Mouse (Mus musculus) limb, embryonic 10.5 days (tissue): ENCODE results near the gene Dclre1b. TPM values are rescaled to one million over a fixed set of nuclear protein-coding genes. Genes with fewer than 3 reads are reported as not detected.
"Not testable (repeated sequence)": the region's sequence is repeated elsewhere in the genome, so short reads cannot be mapped to it uniquely, and the experiment has no call there.

ENCODE experiments used
- DNase-seq: peaks from one replicate; pipeline ENCODE4 v3.0.0-alpha.2; 2017; ENCODE audit warnings: low spot score
- H3K27ac ChIP-seq: fragments of 300-500 bp; sonication (generic); 2 replicates; pipeline ENCODE4 v1.5.1; 2016; ENCODE audit warnings: mild to moderate bottlenecking
- H3K27me3 ChIP-seq: fragments of 300-500 bp; sonication (generic); 2 replicates; pipeline ENCODE4 v1.6.1; 2016; ENCODE audit warnings: low read depth, mild to moderate bottlenecking; ENCODE audit not compliant: poor library complexity, severe bottlenecking
- H3K36me3 ChIP-seq: fragments of 300-500 bp; sonication (generic); 2 replicates; pipeline ENCODE4 v1.6.1; 2016; ENCODE audit warnings: mild to moderate bottlenecking, moderate library complexity
- H3K4me1 ChIP-seq: fragments of 300-500 bp; sonication (generic); 2 replicates; pipeline ENCODE4 v1.6.1; 2016
- H3K4me3 ChIP-seq: fragments of 300-500 bp; sonication (generic); 2 replicates; pipeline ENCODE4 v1.5.1; 2016; ENCODE audit warnings: mild to moderate bottlenecking, moderate library complexity
- H3K9me3 ChIP-seq: fragments of 300-500 bp; sonication (generic); replicated peaks from 2 replicates; pipeline ENCODE4 v1.6.1; 2016; ENCODE audit warnings: mild to moderate bottlenecking
- WGBS: fragments of 180-500 bp; shearing (Covaris S2); methylation state at CpG from one replicate; pipeline ENCODE4 v1.1.7; 2016; 5-methylcytosine and 5-hydroxymethylcytosine counted together
- polyA plus RNA-seq: library from polyadenylated mRNA; unstranded; fragments of >200 nt; fragmentation: Nextera tagmentation; extraction: Ambion mirVana; gene quantifications from 2 replicates; pipeline ENCODE4 v1.2.1, GENCODE M21; 2016

Dclre1b gene
- polyA plus RNA-seq, 1 experiment from 2014 or later: 37.9 TPM

GRCm38 (mm10) chr3:103835951-103836310 lies 26.7 kb upstream of the Dclre1b start:
- WGBS: 86% methylated on average over 10 of the region's 10 CpGs
- no peaks in the 10 kb centered on the region for H3K4me1 ChIP-seq
- no peak for DNase-seq
- H3K9me3 ChIP-seq: no peaks in the 10 kb centered on the region
- H3K27ac ChIP-seq: no peak overlapping the region
- H3K4me3 ChIP-seq: no peak overlapping the region
- no peaks in the 10 kb centered on the region for H3K27me3 ChIP-seq
- H3K36me3 ChIP-seq: no peaks in the 10 kb centered on the region

GRCm38 (mm10) chr3:103835272-103835950 lies 26.2 kb upstream of the Dclre1b start:
- DNase-seq: no peak
- Histone ChIP-seq H3K27ac (no peak overlapping the region), H3K4me1 (no peaks in the 10 kb centered on the region), H3K9me3 (no peaks in the 10 kb centered on the region), H3K36me3 (no peaks in the 10 kb centered on the region), H3K27me3 (no peaks in the 10 kb centered on the region), H3K4me3 (no peak overlapping the region)
- 83% methylated on average over 6 of the region's 6 CpGs for WGBS

- Histone ChIP-seq H3K27ac (no peak overlapping the region), H3K36me3 (no peaks in the 10 kb centered on the region), H3K27me3 (no peaks in the 10 kb centered on the region), H3K4me1 (no peaks in the 10 kb centered on the region), H3K4me3 (no peak overlapping the region), H3K9me3 (no peaks in the 10 kb centered on the region)
- no peak for DNase-seq
- WGBS: 94% methylated on average over 2 of the region's 2 CpGs
Measured at GRCm38 (mm10) chr3:103834001-103834400, 24.8 kb upstream of the Dclre1b start.

GRCm38 (mm10) chr3:103832426-103832825 lies 23.2 kb upstream of the Dclre1b start, which contains the start of gene Bcl2l15:
Gene Bcl2l15 (plus strand): TSS chr3:103832601.
- Histone ChIP-seq H3K27ac (no peak within 1 kb of the TSS), H3K27me3 (no peaks in the 10 kb centered on the region), H3K36me3 (no peaks in the 10 kb centered on the region), H3K9me3 (no peaks in the 10 kb centered on the region), H3K4me1 (no peaks in the 10 kb centered on the region), H3K4me3 (no peak within 1 kb of the TSS)
- DNase-seq: no peak

GRCm38 (mm10) chr3:103831146-103831545 lies 21.9 kb upstream of the Dclre1b start:
- DNase-seq: no peak
- Histone ChIP-seq H3K36me3 (no peaks in the 10 kb centered on the region), H3K9me3 (no peaks in the 10 kb centered on the region), H3K27ac (no peak overlapping the region), H3K4me1 (no peaks in the 10 kb centered on the region), H3K27me3 (no peaks in the 10 kb centered on the region), H3K4me3 (no peak overlapping the region)
- WGBS: 88% methylated on average over 7 of the region's 7 CpGs

GRCm38 (mm10) chr3:103830681-103831080 lies 21.4 kb upstream of the Dclre1b start:
- not testable (repeated sequence) for H3K36me3 ChIP-seq, H3K4me3 ChIP-seq, H3K9me3 ChIP-seq, H3K27ac ChIP-seq, H3K27me3 ChIP-seq, DNase-seq, H3K4me1 ChIP-seq
- 92% methylated on average over 1 of the region's 1 CpGs for WGBS

GRCm38 (mm10) chr3:103829036-103829435 lies 19.8 kb upstream of the Dclre1b start:
- Histone ChIP-seq H3K27ac (no peak overlapping the region), H3K27me3 (no peaks in the 10 kb centered on the region), H3K4me1 (no peaks in the 10 kb centered on the region), H3K36me3 (no peaks in the 10 kb centered on the region), H3K9me3 (no peaks in the 10 kb centered on the region), H3K4me3 (no peak overlapping the region)
- DNase-seq: no peak
- WGBS: 89% methylated on average over 3 of the region's 3 CpGs

GRCm38 (mm10) chr3:103827548-103827947 lies 18.3 kb upstream of the Dclre1b start:
- Histone ChIP-seq H3K27ac (no peak overlapping the region), H3K27me3 (no peaks in the 10 kb centered on the region), H3K4me3 (no peak overlapping the region), H3K36me3 (peaks cover 9% of the 10 kb centered on the region), H3K9me3 (no peaks in the 10 kb centered on the region), H3K4me1 (no peaks in the 10 kb centered on the region)
- no peak for DNase-seq

GRCm38 (mm10) chr3:103810967-103811366 lies 1.7 kb upstream of the Dclre1b start:
- H3K9me3 ChIP-seq: no peaks in the 10 kb centered on the region
- no peak overlapping the region for H3K4me3 ChIP-seq
- 90% methylated on average over 6 of the region's 6 CpGs for WGBS
- H3K27ac ChIP-seq: no peak overlapping the region
- DNase-seq: no peak
- peaks cover 47% of the 10 kb centered on the region for H3K36me3 ChIP-seq
- H3K27me3 ChIP-seq: no peaks in the 10 kb centered on the region
- peaks cover 18% of the 10 kb centered on the region for H3K4me1 ChIP-seq

GRCm38 (mm10) chr3:103809799-103810150 lies 531 bp upstream of the Dclre1b start:
- Histone ChIP-seq H3K27me3 (no peaks in the 10 kb centered on the region), H3K4me3 (peak overlapping the region; percentile 84), H3K27ac (peak overlapping the region; percentile 92), H3K4me1 (peaks cover 18% of the 10 kb centered on the region), H3K36me3 (peaks cover 46% of the 10 kb centered on the region), H3K9me3 (no peaks in the 10 kb centered on the region)
- no peak for DNase-seq
- WGBS: 3% methylated on average over 14 of the region's 14 CpGs

- Histone ChIP-seq H3K27ac (no peak overlapping the region), H3K36me3 (peaks cover 67% of the 10 kb centered on the region), H3K9me3 (no peaks in the 10 kb centered on the region), H3K4me1 (peaks cover 18% of the 10 kb centered on the region), H3K27me3 (no peaks in the 10 kb centered on the region), H3K4me3 (no peak overlapping the region)
- WGBS: 89% methylated on average over 1 of the region's 1 CpGs
- no peak for DNase-seq
Measured at GRCm38 (mm10) chr3:103805671-103806070, 3.6 kb downstream of the Dclre1b start.

GRCm38 (mm10) chr3:103802861-103803260 lies 6.4 kb downstream of the Dclre1b start:
- Histone ChIP-seq H3K9me3 (no peaks in the 10 kb centered on the region), H3K27ac (no peak overlapping the region), H3K36me3 (peaks cover 68% of the 10 kb centered on the region), H3K4me1 (peaks cover 2% of the 10 kb centered on the region), H3K27me3 (no peaks in the 10 kb centered on the region), H3K4me3 (no peak overlapping the region)
- WGBS: 93% methylated on average over 8 of the region's 8 CpGs
- no peak for DNase-seq

GRCm38 (mm10) chr3:103801631-103802531 lies 7.4 kb downstream of the Dclre1b start:
- no peaks in the 10 kb centered on the region for H3K27me3 ChIP-seq
- WGBS: 87% methylated on average over 10 of the region's 10 CpGs
- no peaks in the 10 kb centered on the region; the same call in 1 of the 2 replicates for H3K4me1 ChIP-seq
- H3K27ac ChIP-seq: peak overlapping the region; percentile 36; the same call in 1 of the 2 replicates
- peaks cover 59% of the 10 kb centered on the region for H3K36me3 ChIP-seq
- H3K4me3 ChIP-seq: no peak overlapping the region
- no peaks in the 10 kb centered on the region for H3K9me3 ChIP-seq
- DNase-seq: no peak
